Mouse (Mus musculus): ENCODE results near the gene Senp5.

DNA sequence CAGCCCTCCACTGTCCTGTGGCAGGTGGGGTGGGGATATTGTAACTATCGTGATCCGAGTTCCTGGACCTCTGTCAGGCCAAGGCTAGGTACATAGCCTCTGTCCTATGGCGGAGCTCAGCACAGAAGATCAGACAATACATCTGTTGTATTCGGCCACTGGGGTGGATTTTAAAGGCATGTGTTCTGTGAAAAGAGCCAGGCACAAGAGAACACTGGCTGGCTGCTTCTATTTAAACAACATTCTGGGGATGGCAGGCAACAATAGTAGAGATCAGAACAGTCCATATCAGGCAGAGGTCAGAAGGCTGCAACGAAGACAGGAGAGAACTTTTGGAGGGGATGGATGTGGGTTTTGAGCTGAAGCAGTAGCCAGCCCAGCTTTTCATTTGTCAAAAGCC is 70.8 kb downstream of the Senp5 start:
- TF ChIP-seq POLR2A (IDR thresholded peaks at IDR 0.05; ENCODE audit: insufficient read depth, low read length): no peak
- no peak for TF ChIP-seq CTCF (IDR thresholded peaks at IDR 0.05; ENCODE audit: low read depth, low read length)
- TF ChIP-seq EP300 (IDR thresholded peaks at IDR 0.05; ENCODE audit: insufficient read depth, low read depth, low read length): no peak

Data from ES-Bruce4 (cell line).